Mouse (Mus musculus) spleen, postnatal 14 days (tissue): ENCODE data around the gene Tex29.
"Not testable (repeated sequence)": the region's sequence is repeated elsewhere in the genome, so short reads cannot be mapped to it uniquely, and the experiment has no call there.

Source experiments
- DNase-seq, 2 experiments: peaks; one replicate each; pipeline ENCODE4 v3.0.0; 2021 to 2022; ENCODE audit warnings: low spot score in 2 of 2

Tex29 gene

GRCm38 (mm10) chr8:11831174-11831573, 9.1 kb upstream of the Tex29 start:
- no peak for DNase-seq

DNA sequence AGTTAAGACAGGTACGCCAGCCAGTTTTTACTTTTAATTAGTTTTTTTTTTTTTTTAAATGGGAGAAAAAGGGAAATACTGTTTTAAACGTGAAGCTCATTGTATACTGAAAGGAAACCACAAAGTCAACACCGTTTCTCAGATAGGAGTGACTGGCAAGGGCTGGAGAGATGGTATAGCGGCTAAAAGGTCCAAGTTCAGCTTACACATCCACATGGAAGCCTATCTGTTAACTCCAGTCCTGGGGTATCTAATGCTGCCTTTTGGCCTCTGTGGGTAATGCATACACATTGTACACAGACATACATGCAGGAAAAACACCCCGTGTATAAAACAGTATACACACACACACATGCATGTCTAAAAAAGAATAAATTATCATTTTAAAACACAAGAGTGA, 8.3 kb upstream of the Tex29 start:
- DNase-seq: no peak

DNA sequence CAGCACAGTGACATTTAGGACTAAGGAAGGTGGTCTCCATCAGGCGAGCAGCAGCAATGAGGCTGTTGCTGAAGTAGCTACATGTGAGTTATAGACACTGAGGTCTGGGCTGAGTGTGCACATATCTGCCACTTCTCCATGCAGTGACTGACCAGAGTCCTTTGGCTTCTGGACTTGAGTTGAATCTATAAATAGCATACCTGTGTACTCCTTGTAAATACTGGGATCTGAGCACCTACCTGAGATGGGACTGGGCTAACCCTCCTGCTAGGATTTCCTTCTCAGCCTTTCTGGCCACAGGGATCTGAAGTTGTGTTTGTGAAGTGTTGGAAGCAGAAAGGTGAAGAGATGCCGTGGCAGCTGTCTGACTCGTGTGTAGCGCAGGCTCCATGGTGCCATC, 7.1 kb upstream of the Tex29 start:
- no peak for DNase-seq

DNA sequence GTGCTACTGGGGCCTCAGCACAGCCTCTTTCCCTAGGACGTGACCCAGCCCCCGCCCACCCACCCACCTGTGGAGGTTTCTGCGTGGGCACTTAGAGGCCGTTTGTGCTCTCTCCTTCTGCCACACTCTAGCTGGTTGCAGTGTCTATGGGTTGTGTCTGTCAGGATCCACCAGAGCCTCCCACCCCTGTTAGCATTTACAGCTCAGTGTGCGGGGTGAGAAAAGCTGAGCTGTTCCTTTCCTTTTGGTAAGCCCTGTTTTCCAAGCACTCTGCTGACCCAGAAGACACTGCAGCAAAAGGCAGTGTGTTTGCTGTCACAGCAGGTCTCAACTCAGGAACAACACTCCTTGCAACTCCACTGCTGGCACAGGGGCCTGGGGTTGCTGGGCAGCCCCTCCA, 6.1 kb upstream of the Tex29 start:
- DNase-seq: no peak

DNA sequence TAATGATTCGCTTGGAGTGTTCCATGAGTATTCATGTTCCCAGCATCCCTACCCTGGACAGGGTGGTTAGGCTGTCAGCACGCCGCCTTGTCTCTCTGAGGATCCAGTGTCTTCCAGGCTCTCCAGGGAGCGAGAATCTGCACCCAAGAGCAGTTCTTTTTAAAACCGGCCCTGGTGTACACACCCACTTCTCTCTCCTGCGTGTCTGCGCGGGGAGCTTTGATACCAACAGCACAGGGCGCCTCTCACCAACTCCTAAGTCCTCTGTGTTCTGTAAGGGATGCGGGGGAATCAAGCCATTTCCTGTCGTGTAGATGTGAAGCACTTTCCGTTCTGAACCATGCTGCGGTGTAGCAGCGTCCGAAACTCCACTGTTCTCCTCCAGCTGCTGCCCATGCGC, 5.6 kb upstream of the Tex29 start:
- DNase-seq: no peak

- DNase-seq: no peak
Measured at GRCm38 (mm10) chr8:11841571-11841970, 1.3 kb downstream of the Tex29 start.

DNA sequence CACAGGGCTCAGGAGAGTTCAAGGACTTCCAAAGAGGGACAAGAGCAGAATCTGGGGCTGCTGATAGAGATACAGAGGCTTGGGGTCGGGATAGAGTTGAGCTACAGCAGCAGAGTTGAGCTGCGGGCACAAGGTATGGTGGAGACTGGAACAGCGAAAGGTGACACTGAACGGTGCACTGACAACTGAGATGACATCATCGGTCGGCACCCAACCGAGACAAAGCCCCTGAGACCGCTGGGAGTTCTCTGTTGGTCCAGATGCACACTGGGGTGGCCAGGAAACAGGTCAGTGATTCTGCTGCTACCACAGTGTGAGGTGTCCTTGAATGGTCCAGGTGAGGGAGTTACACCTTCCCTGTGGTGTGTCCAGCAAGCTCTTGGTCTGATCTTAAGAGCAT, 2.5 kb downstream of the Tex29 start:
- no peak for DNase-seq

DNA sequence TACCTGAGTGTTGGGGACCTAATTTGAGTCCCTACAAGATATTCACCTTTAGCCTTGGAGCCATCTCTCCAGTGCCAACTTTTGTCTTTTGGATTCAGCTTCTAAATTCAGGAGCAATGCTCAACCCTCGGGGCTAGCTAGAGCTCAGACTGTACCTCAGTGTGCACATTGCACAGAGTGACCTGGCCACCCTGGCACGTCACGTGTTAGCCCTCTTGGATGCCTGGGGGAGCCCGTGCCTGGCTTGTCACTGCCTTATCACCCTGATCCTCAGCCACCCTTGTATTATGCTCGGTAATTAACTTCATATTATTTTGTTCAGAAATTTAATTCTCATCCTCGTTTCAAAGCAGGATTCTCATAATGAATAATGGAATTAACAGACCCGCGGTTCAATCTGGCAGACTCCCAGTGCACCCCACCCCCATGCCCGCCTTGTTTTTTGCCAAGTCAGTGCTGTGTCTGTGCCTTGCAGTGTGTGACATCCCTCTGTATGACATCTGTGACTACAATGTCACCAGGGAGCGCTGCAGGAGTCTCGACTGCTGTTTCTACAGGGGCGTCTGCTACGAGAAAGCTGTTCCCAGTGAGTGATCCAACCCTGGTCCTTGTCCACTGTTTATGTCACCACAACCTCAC, 3.5 kb downstream of the Tex29 start:
- DNase-seq: no peak

GRCm38 (mm10) chr8:11844316-11844685, 4.0 kb downstream of the Tex29 start:
- no peak for DNase-seq

- DNase-seq: no peak
Measured at GRCm38 (mm10) chr8:11846807-11847206, 6.5 kb downstream of the Tex29 start.

GRCm38 (mm10) chr8:11867832-11868231, 27.6 kb downstream of the Tex29 start:
- no peak for DNase-seq

- DNase-seq: not testable (repeated sequence)
Measured at GRCm38 (mm10) chr8:11874227-11874626, 34.0 kb downstream of the Tex29 start.

GRCm38 (mm10) chr8:11884646-11885045, 44.4 kb downstream of the Tex29 start:
- no peak for DNase-seq

DNA sequence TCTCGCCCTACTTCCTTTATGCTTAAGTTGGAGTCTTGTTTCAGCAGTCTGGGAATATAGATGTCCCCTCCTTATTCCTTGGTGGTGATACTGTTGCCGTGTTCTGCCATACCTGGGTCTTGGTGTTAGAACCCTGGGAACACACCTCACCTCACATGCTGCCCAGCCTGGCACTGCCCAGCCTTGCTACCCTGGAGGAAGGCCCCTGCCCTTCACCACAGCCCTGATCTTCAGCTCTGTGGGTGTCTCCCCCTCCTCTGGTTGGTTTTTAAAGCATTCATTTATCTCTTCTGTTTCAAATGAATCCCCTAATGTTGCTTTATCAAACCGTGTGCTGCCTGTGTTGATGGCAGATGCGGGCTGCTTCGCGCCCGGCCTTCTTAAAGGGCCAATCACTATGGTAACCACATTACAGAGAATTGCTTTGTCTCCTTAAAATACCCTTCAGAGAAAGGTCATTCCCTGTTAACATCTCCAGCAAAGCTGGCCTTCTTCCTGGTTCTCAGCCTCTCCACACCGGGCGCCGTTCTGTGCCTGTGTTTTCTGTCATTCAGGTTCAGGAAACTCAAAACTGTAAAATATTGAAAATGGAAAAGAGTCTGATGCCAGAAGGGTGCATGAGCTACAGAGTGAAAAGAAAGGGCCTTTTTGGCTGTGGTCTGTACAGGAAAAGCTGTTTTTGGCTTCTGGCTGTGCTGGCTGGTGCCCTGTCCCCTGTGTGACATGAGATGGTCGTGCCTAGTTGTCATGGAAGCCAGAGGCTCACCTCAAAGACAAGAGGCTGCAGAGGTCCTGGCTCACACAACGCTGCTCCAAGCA, 45.8 kb downstream of the Tex29 start:
- DNase-seq: no peak

- DNase-seq: no peak
Measured at GRCm38 (mm10) chr8:11886824-11887223, 46.5 kb downstream of the Tex29 start.

- no peak for DNase-seq
Measured at GRCm38 (mm10) chr8:11889156-11890018, 49.1 kb downstream of the Tex29 start.

- DNase-seq: no peak
Measured at GRCm38 (mm10) chr8:11892756-11893155, 52.5 kb downstream of the Tex29 start.

DNA sequence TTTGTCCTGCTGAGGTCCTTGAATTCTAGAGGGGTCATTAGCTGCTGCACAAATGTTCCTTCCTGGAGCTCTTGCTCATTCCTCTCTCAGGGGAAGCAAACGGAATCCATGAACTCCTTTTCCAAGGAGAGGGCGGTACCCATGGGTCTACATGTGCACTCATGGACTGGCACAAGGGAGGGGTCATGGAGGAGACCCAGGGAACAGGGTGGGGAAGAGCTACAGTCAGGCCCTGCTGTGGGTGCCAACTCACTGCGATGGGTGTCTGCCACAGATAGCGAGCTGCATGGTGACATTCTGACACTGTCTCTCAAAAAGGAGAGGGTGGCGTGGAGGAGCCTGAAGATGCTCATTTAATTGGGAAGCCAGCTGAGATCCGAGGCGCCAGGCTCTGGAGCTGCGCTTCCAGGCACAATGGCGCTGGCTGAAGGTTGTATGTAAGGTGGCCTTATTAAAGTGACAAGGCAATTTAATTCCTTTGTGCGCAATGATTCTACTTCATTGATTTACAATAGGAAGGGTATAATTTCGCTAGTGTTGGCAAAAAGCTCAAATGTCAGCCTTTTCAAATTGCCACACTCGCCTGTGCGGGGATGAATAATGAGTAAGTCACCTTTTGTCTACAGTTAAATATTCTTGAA, 55.9 kb downstream of the Tex29 start:
- DNase-seq: no peak

DNA sequence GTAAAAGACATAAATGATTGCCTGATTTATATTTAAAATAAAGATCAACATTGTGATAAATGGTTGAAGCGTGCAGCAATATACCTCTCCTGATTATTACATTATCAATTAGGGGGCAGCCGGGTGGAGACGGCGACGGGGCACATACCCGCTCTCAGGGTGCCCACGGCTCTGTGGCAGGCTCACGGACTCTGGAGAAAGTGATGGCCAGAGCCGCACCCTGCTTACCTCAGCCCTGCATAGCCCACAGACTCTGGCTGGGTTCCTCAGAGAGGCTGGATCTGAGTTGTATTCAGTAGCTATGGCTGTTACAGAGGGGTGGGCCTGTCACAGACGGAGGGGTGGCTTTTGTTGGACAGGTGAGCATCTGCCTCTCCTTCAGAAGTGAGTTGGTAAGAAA, 56.4 kb downstream of the Tex29 start:
- DNase-seq: no peak

GRCm38 (mm10) chr8:11898814-11899213, 58.5 kb downstream of the Tex29 start:
- DNase-seq: no peak
